Mouse (Mus musculus): ENCODE measurements around the gene S100a3. TPM values are rescaled to one million over a fixed set of nuclear protein-coding genes. Genes with fewer than 3 reads are reported as not detected.

Gene S100a3
- polyA plus RNA-seq, 1 experiment from 2014 or later = 2.6 TPM

GRCm38 (mm10) chr3:90639511-90640154, 79.3 kb downstream of the S100a3 start:
- 53% methylated on average over 7 of the region's 7 CpGs for WGBS
- ATAC-seq (ENCODE audit: insufficient read depth, low FRiP score) = no peak
- H3K27me3 ChIP-seq (ENCODE audit: control insufficient read depth, insufficient read depth, low read length) = no peaks in the 10 kb centered on the region
- H3K9ac ChIP-seq (ENCODE audit: low read length) = no peak overlapping the region
- H3K4me3 ChIP-seq (replicated peaks; ENCODE audit: low read length) = no peak overlapping the region
- H3K4me1 ChIP-seq (ENCODE audit: control insufficient read depth, insufficient read depth, low read length) = no peaks in the 10 kb centered on the region
- no peaks in the 10 kb centered on the region for H3K36me3 ChIP-seq (ENCODE audit: control insufficient read depth, insufficient read depth, low read length)
- no peak overlapping the region for H3K27ac ChIP-seq (ENCODE audit: low read length)
- H3K9me3 ChIP-seq (replicated peaks; ENCODE audit: control insufficient read depth, low read length) = no peaks in the 10 kb centered on the region
- no peak overlapping the region for H3K4me2 ChIP-seq (ENCODE audit: low read depth, low read length)

GRCm38 (mm10) chr3:90640981-90641380, 80.6 kb downstream of the S100a3 start:
- no peaks in the 10 kb centered on the region for H3K36me3 ChIP-seq (ENCODE audit: control insufficient read depth, insufficient read depth, low read length)
- 79% methylated on average over 7 of the region's 7 CpGs for WGBS
- no peak for ATAC-seq (ENCODE audit: insufficient read depth, low FRiP score)
- H3K4me1 ChIP-seq (ENCODE audit: control insufficient read depth, insufficient read depth, low read length) = no peaks in the 10 kb centered on the region
- no peaks in the 10 kb centered on the region for H3K9me3 ChIP-seq (replicated peaks; ENCODE audit: control insufficient read depth, low read length)
- no peak overlapping the region for H3K27ac ChIP-seq (ENCODE audit: low read length)
- no peak overlapping the region for H3K9ac ChIP-seq (ENCODE audit: low read length)
- no peak overlapping the region for H3K4me3 ChIP-seq (replicated peaks; ENCODE audit: low read length)
- H3K27me3 ChIP-seq (ENCODE audit: control insufficient read depth, insufficient read depth, low read length) = no peaks in the 10 kb centered on the region
- H3K4me2 ChIP-seq (ENCODE audit: low read depth, low read length) = no peak overlapping the region

GRCm38 (mm10) chr3:90644220-90644619, 83.8 kb downstream of the S100a3 start:
- H3K4me1 ChIP-seq (ENCODE audit: control insufficient read depth, insufficient read depth, low read length) = no peaks in the 10 kb centered on the region
- no peak overlapping the region for H3K9ac ChIP-seq (ENCODE audit: low read length)
- H3K27me3 ChIP-seq (ENCODE audit: control insufficient read depth, insufficient read depth, low read length) = no peaks in the 10 kb centered on the region
- H3K4me2 ChIP-seq (ENCODE audit: low read depth, low read length) = no peak overlapping the region
- no peak overlapping the region for H3K4me3 ChIP-seq (replicated peaks; ENCODE audit: low read length)
- WGBS = 54% methylated on average over 3 of the region's 3 CpGs
- no peaks in the 10 kb centered on the region for H3K36me3 ChIP-seq (ENCODE audit: control insufficient read depth, insufficient read depth, low read length)
- no peak for ATAC-seq (ENCODE audit: insufficient read depth, low FRiP score)
- no peak overlapping the region for H3K27ac ChIP-seq (ENCODE audit: low read length)
- no peaks in the 10 kb centered on the region for H3K9me3 ChIP-seq (replicated peaks; ENCODE audit: control insufficient read depth, low read length)

GRCm38 (mm10) chr3:90647291-90647690, 86.9 kb downstream of the S100a3 start:
- WGBS = 59% methylated on average over 1 of the region's 1 CpGs
- Histone ChIP-seq H3K36me3 (ENCODE audit: control insufficient read depth, insufficient read depth, low read length) (no peaks in the 10 kb centered on the region), H3K27me3 (ENCODE audit: control insufficient read depth, insufficient read depth, low read length) (no peaks in the 10 kb centered on the region), H3K9ac (ENCODE audit: low read length) (no peak overlapping the region), H3K4me1 (ENCODE audit: control insufficient read depth, insufficient read depth, low read length) (no peaks in the 10 kb centered on the region), H3K27ac (ENCODE audit: low read length) (no peak overlapping the region), H3K4me2 (ENCODE audit: low read depth, low read length) (no peak overlapping the region), H3K4me3 (replicated peaks; ENCODE audit: low read length) (no peak overlapping the region), H3K9me3 (replicated peaks; ENCODE audit: control insufficient read depth, low read length) (no peaks in the 10 kb centered on the region)
- no peak for ATAC-seq (ENCODE audit: insufficient read depth, low FRiP score)

- Histone ChIP-seq H3K27me3 (ENCODE audit: control insufficient read depth, insufficient read depth, low read length) (no peaks in the 10 kb centered on the region), H3K27ac (ENCODE audit: low read length) (no peak overlapping the region), H3K4me2 (ENCODE audit: low read depth, low read length) (no peak overlapping the region), H3K4me3 (replicated peaks; ENCODE audit: low read length) (no peak overlapping the region), H3K9ac (ENCODE audit: low read length) (no peak overlapping the region), H3K9me3 (replicated peaks; ENCODE audit: control insufficient read depth, low read length) (no peaks in the 10 kb centered on the region), H3K4me1 (ENCODE audit: control insufficient read depth, insufficient read depth, low read length) (no peaks in the 10 kb centered on the region), H3K36me3 (ENCODE audit: control insufficient read depth, insufficient read depth, low read length) (no peaks in the 10 kb centered on the region)
- no peak for ATAC-seq (ENCODE audit: insufficient read depth, low FRiP score)
These were observed 88.6 kb downstream of the S100a3 start for GRCm38 (mm10) chr3:90648981-90649380.

GRCm38 (mm10) chr3:90649832-90650231, 89.5 kb downstream of the S100a3 start:
- no peak for ATAC-seq (ENCODE audit: insufficient read depth, low FRiP score)
- H3K27ac ChIP-seq (ENCODE audit: low read length) = no peak overlapping the region

More at GRCm38 (mm10) chr3:90649832-90650231, 89.5 kb downstream of the S100a3 start:
- H3K4me2 ChIP-seq (ENCODE audit: low read depth, low read length) = no peak overlapping the region
- H3K9ac ChIP-seq (ENCODE audit: low read length) = no peak overlapping the region
- no peak overlapping the region for H3K4me3 ChIP-seq (replicated peaks; ENCODE audit: low read length)
- H3K27me3 ChIP-seq (ENCODE audit: control insufficient read depth, insufficient read depth, low read length) = no peaks in the 10 kb centered on the region
- H3K36me3 ChIP-seq (ENCODE audit: control insufficient read depth, insufficient read depth, low read length) = no peaks in the 10 kb centered on the region
- 89% methylated on average over 2 of the region's 2 CpGs for WGBS
- H3K9me3 ChIP-seq (replicated peaks; ENCODE audit: control insufficient read depth, low read length) = no peaks in the 10 kb centered on the region
- H3K4me1 ChIP-seq (ENCODE audit: control insufficient read depth, insufficient read depth, low read length) = no peaks in the 10 kb centered on the region

Other genes with a start within 250 kb of the S100a3 start
- 10.1 TPM in 2 replicates for gene Slc27a3, start 170.6 kb upstream of the S100a3 start, polyA plus RNA-seq (2015; fragmentation: Nextera tagmentation; extraction: Ambion mirVana)
- gene Ints3, start 127.0 kb upstream of the S100a3 start, polyA plus RNA-seq (2015; fragmentation: Nextera tagmentation; extraction: Ambion mirVana) = 22.4 and 23.0 TPM in 2 replicates
- gene Npr1, start 94.7 kb upstream of the S100a3 start, polyA plus RNA-seq (2015; fragmentation: Nextera tagmentation; extraction: Ambion mirVana) = 5.9 and 6.4 TPM in 2 replicates
- gene Ilf2, start 84.5 kb upstream of the S100a3 start, polyA plus RNA-seq (2015; fragmentation: Nextera tagmentation; extraction: Ambion mirVana) = 137 and 147 TPM in 2 replicates
- 77.5 and 79.1 TPM in 2 replicates for gene Snapin, start 69.5 kb upstream of the S100a3 start, polyA plus RNA-seq (2015; fragmentation: Nextera tagmentation; extraction: Ambion mirVana)
- gene Chtop, start 51.1 kb upstream of the S100a3 start, polyA plus RNA-seq (2015; fragmentation: Nextera tagmentation; extraction: Ambion mirVana) = 92.7 and 105 TPM in 2 replicates
- 85.3 and 99.1 TPM in 2 replicates for gene S100a1, start 46.2 kb upstream of the S100a3 start, polyA plus RNA-seq (2015; fragmentation: Nextera tagmentation; extraction: Ambion mirVana)
- gene S100a13, start 46.1 kb upstream of the S100a3 start, polyA plus RNA-seq (2015; fragmentation: Nextera tagmentation; extraction: Ambion mirVana) = 37.3 and 44.1 TPM in 2 replicates
- 149 and 199 TPM in 2 replicates for gene S100a14, start 33.7 kb upstream of the S100a3 start, polyA plus RNA-seq (2015; fragmentation: Nextera tagmentation; extraction: Ambion mirVana)
- gene S100a16, start 23.3 kb upstream of the S100a3 start, polyA plus RNA-seq (2015; fragmentation: Nextera tagmentation; extraction: Ambion mirVana) = 407 and 487 TPM in 2 replicates
- 0.93 and 1.3 TPM in 2 replicates for gene S100a2, start 29.7 kb downstream of the S100a3 start, polyA plus RNA-seq (2015; fragmentation: Nextera tagmentation; extraction: Ambion mirVana)
- gene Gm42674, start 41.3 kb downstream of the S100a3 start, polyA plus RNA-seq (2015; fragmentation: Nextera tagmentation; extraction: Ambion mirVana) = not detected in 2 replicates
- gene S100a4, start 43.2 kb downstream of the S100a3 start, polyA plus RNA-seq (2015; fragmentation: Nextera tagmentation; extraction: Ambion mirVana) = 12.5 and 15.1 TPM in 2 replicates
- gene S100a5, start 47.9 kb downstream of the S100a3 start, polyA plus RNA-seq (2015; fragmentation: Nextera tagmentation; extraction: Ambion mirVana) = 4.5 and 5.2 TPM in 2 replicates
- 820 and 892 TPM in 2 replicates for gene S100a6, start 52.3 kb downstream of the S100a3 start, polyA plus RNA-seq (2015; fragmentation: Nextera tagmentation; extraction: Ambion mirVana)
- gene S100a7a, start 93.4 kb downstream of the S100a3 start, polyA plus RNA-seq (2015; fragmentation: Nextera tagmentation; extraction: Ambion mirVana) = 9.8 and 29.5 TPM in 2 replicates
- gene S100a8, start 108.4 kb downstream of the S100a3 start, polyA plus RNA-seq (2015; fragmentation: Nextera tagmentation; extraction: Ambion mirVana) = 235 and 367 TPM in 2 replicates
- gene S100a9, start 135.1 kb downstream of the S100a3 start, polyA plus RNA-seq (2015; fragmentation: Nextera tagmentation; extraction: Ambion mirVana) = 151 and 235 TPM in 2 replicates
- 0.06 and 0.36 TPM in 2 replicates for gene Pglyrp4, start 166.3 kb downstream of the S100a3 start, polyA plus RNA-seq (2015; fragmentation: Nextera tagmentation; extraction: Ambion mirVana)
- gene Gm5849, start 217.3 kb downstream of the S100a3 start, polyA plus RNA-seq (2015; fragmentation: Nextera tagmentation; extraction: Ambion mirVana) = not detected in 2 replicates